Mouse (Mus musculus): ENCODE results near the gene Slc23a3.

- TF ChIP-seq CTCF (IDR thresholded peaks at IDR 0.05; ENCODE audit: control insufficient read depth, insufficient read depth, insufficient replicate concordance, low read depth, low read length), result no peak
- TF ChIP-seq POLR2A (IDR thresholded peaks at IDR 0.05; ENCODE audit: control insufficient read depth, low read depth, low read length), result no peak
These were observed 11.9 kb upstream of the Slc23a3 start for GRCm38 (mm10) chr1:75145589-75145988.

Measured in testis, adult 2 months (tissue).